Mouse (Mus musculus) thymus, adult 2 months (tissue): ENCODE measurements around the gene Hoxa1. TPM values are rescaled to one million over a fixed set of nuclear protein-coding genes. Genes with fewer than 3 reads are reported as not detected.
A peak's percentile ranks its signal among the peaks of the same experiment; 100 is the strongest.

ENCODE experiments used
- DNase-seq: peaks from one replicate; pipeline ENCODE4 v3.0.0; 2021
- H3K27ac ChIP-seq: fragments of 200-500 bp; 2 replicates; pipeline ENCODE4 v1.5.1; 2012; ENCODE audit warnings: low read length, control low read depth; ENCODE audit not compliant: control insufficient read depth, insufficient read depth
- H3K27me3 ChIP-seq: fragments of 200-500 bp; 2 replicates; pipeline ENCODE4 v1.6.1; 2012; ENCODE audit warnings: mild to moderate bottlenecking, low read length, moderate library complexity, mixed read lengths; ENCODE audit not compliant: control insufficient read depth, insufficient read depth
- H3K36me3 ChIP-seq: fragments of 200-500 bp; 2 replicates; pipeline ENCODE4 v1.6.1; 2012; ENCODE audit warnings: mild to moderate bottlenecking, low read length, moderate library complexity; ENCODE audit not compliant: control insufficient read depth, insufficient read depth
- H3K4me1 ChIP-seq: fragments of 200-500 bp; replicated peaks from 2 replicates; pipeline ENCODE4 v1.6.1; 2012; ENCODE audit warnings: low read length; ENCODE audit not compliant: control insufficient read depth, insufficient read depth
- H3K4me3 ChIP-seq: fragments of 200-500 bp; 2 replicates; pipeline ENCODE4 v1.5.1; 2012; ENCODE audit warnings: mild to moderate bottlenecking, low read length, control low read depth, moderate library complexity; ENCODE audit not compliant: control insufficient read depth, insufficient read depth
- CTCF ChIP-seq: fragments of 200-500 bp; IDR thresholded peaks from 2 replicates; pipeline ENCODE4 v1.5.1; 2012; ENCODE audit warnings: mild to moderate bottlenecking, control low read depth, low read length, moderate library complexity, borderline replicate concordance; ENCODE audit not compliant: control insufficient read depth, poor library complexity, insufficient read depth; ENCODE audit errors: extremely low read depth
- POLR2A ChIP-seq: fragments of 200-500 bp; IDR thresholded peaks from 2 replicates; pipeline ENCODE4 v1.6.1; 2012; ENCODE audit warnings: mild to moderate bottlenecking, low read length, control low read depth, moderate library complexity; ENCODE audit not compliant: control insufficient read depth, poor library complexity, insufficient read depth; ENCODE audit errors: extremely low read depth
- WGBS: fragments of 180-500 bp; shearing (Covaris S2); methylation state at CpG from one replicate; pipeline ENCODE4 v1.1.7; 2018; 5-methylcytosine and 5-hydroxymethylcytosine counted together
- polyA plus RNA-seq: library from polyadenylated mRNA; depleted of rRNA; stranded (reverse); fragments of >200 nt; gene quantifications from 2 replicates; pipeline ENCODE4 v1.2.3, GENCODE M21; 2012; rRNA removed

Hoxa1 gene
- polyA plus RNA-seq: 0.43 and 0.63 TPM in 2 replicates

GRCm38 (mm10) chr6:52158276-52159051, at the start of gene Hoxa1:
Gene Hoxa1 (minus strand): TSS chr6:52158317.
- 1% methylated on average over 55 of the region's 55 CpGs for WGBS
- Histone ChIP-seq H3K27ac (no peak within 1 kb of the TSS; the same call in 1 of the 2 replicates), H3K4me1 (peaks cover 2% of the 10 kb centered on the region; the same call in 1 of the 2 replicates), H3K36me3 (no peaks in the 10 kb centered on the region), H3K4me3 (peak within 1 kb of the TSS; percentile 42), H3K27me3 (peaks cover 12% of the 10 kb centered on the region; the same call in 1 of the 2 replicates)
- peak; percentile 66 for DNase-seq
- TF ChIP-seq POLR2A: 0 out of 2 replicates have a peak, but pooled peaks have one; percentile 15
- no peak for TF ChIP-seq CTCF

GRCm38 (mm10) chr6:52207684-52207976, 49.5 kb upstream of the Hoxa1 start:
- Histone ChIP-seq H3K27me3 (peaks cover 10% of the 10 kb centered on the region; the same call in 1 of the 2 replicates), H3K27ac (no peak overlapping the region), H3K4me1 (peaks cover 13% of the 10 kb centered on the region), H3K4me3 (no peak overlapping the region), H3K36me3 (no peaks in the 10 kb centered on the region)
- no peak for DNase-seq
- TF ChIP-seq CTCF (no peak), POLR2A (no peak)

- no peak for TF ChIP-seq CTCF
- TF ChIP-seq POLR2A: no peak
- Histone ChIP-seq H3K4me1 (peaks cover 8% of the 10 kb centered on the region), H3K4me3 (no peak overlapping the region), H3K27me3 (peaks cover 6% of the 10 kb centered on the region; the same call in 1 of the 2 replicates), H3K36me3 (no peaks in the 10 kb centered on the region), H3K27ac (no peak overlapping the region)
- no peak for DNase-seq
- 86% methylated on average over 4 of the region's 4 CpGs for WGBS
Measured at GRCm38 (mm10) chr6:52206882-52207683, 49.0 kb upstream of the Hoxa1 start.

GRCm38 (mm10) chr6:52205638-52206621, 47.8 kb upstream of the Hoxa1 start:
- Histone ChIP-seq H3K4me1 (peaks cover 3% of the 10 kb centered on the region), H3K27ac (no peak overlapping the region), H3K27me3 (peaks cover 4% of the 10 kb centered on the region; the same call in 1 of the 2 replicates), H3K36me3 (no peaks in the 10 kb centered on the region), H3K4me3 (no peak overlapping the region)
- WGBS: 94% methylated on average over 55 of the region's 55 CpGs
- no peak for DNase-seq
- no peak for TF ChIP-seq POLR2A
- no peak for TF ChIP-seq CTCF

GRCm38 (mm10) chr6:52205221-52205620, 47.1 kb upstream of the Hoxa1 start:
- no peak overlapping the region for H3K27ac ChIP-seq
- peaks cover 4% of the 10 kb centered on the region; the same call in 1 of the 2 replicates for H3K27me3 ChIP-seq
- 95% methylated on average over 14 of the region's 14 CpGs for WGBS
- peaks cover 3% of the 10 kb centered on the region for H3K4me1 ChIP-seq
- no peaks in the 10 kb centered on the region for H3K36me3 ChIP-seq
- DNase-seq: no peak
- TF ChIP-seq POLR2A (no peak), CTCF (no peak)
- H3K4me3 ChIP-seq: no peak overlapping the region
